ENCODE assay signal across 8 mouse cellular contexts in the genomic region with DNA sequence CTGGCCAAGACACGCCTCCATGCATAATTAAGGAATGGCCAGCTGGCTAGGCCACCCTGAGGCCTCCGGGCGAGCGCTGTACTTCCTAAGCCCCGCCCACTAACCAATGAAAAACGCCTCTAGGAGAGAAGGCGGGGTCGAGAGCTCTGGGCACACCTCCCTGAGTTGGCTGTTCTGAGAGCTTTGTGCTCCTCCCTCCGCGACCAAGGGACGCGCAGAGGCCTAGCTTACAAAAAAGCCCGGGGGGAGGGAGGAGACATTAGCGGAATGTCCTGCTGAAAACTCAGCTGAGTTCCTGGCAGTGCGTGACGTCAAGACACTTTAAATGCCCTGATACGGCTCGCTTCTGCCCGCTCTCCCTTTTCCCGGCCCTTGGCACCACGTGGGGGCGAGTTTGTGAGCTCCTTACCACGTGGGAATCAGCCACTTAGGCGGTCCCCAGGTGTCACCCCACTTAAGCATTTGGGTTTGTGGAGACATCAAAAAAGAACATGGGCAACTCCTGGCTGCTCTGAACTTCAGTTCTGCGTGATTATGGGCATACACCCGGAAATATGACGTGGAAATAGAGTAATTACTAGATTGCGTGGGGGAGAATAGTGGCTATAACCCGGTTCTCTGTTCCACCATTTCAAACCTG. TPM values are rescaled to one million over a fixed set of nuclear protein-coding genes. Genes with fewer than 3 reads are reported as not detected.
DNase-seq lines count a peak whose midpoint lies in the region; ATAC-seq and TF ChIP-seq lines count a peak whose summit lies in the region.

A gene (minus strand): TSS at position 29 of the 640 bp plus-strand sequence.

- peak within 1 kb of the TSS; percentile 77 for H3K4me3 ChIP-seq in cortical plate, adult 2 months (ENCODE audit: insufficient read depth, low read length)

- H3K4me1 ChIP-seq in cortical plate, adult 2 months (ENCODE audit: control insufficient read depth, insufficient read depth, low read length): peaks cover 3% of the 10 kb centered on the region; the same call in 1 of the 2 replicates

- peak; percentile 86 for ATAC-seq in inflammation-experienced regulatory T-cells, adult 6 months
- ATAC-seq in megakaryocyte-erythroid progenitor cell, adult 5-6 weeks (replicated peaks; ENCODE audit: low FRiP score, low TSS enrichment, poor library complexity, severe bottlenecking): peak; percentile 95

- intact Hi-C loops in gastrocnemius, postnatal 14 days (cut with DNase I; ENCODE audit: low total_unique reads): no loop called here
- intact Hi-C loops in left cerebral cortex, postnatal 10 days (cut with DNase I): no loop called here

- no peak for TF ChIP-seq POLR2A in cortical plate, adult 2 months (IDR thresholded peaks at IDR 0.05; ENCODE audit: extremely low read depth, insufficient read depth, low read length)

- DNase-seq in adipocyte (ENCODE audit: low spot score): peak; percentile 100
- peak; percentile 99 for DNase-seq in gastrocnemius, postnatal 14 days
- DNase-seq in left cerebral cortex, postnatal 10 days (ENCODE audit: extremely low spot score in 1 of 2, low spot score in 2 of 2): peak; percentile 98 to 99
- DNase-seq in right cerebral cortex, postnatal 25 days: peak; percentile 97
- peak; percentile 99 to 100 for DNase-seq in urinary bladder, postnatal 4 days (ENCODE audit: low spot score in 2 of 2)

- peak within 1 kb of the TSS; percentile 47 for H3K27ac ChIP-seq in cortical plate, adult 2 months (ENCODE audit: insufficient read depth, low read length)

- TF ChIP-seq CTCF in cortical plate, adult 2 months (IDR thresholded peaks at IDR 0.05; ENCODE audit: extremely low read depth, insufficient read depth, low read length): no peak

RNA-seq across cellular contexts. Expression of the gene that starts here (rescaled TPM):
- polyA plus RNA-seq in cortical plate, adult 2 months (2012; rRNA removed): 33.0 and 38.9 TPM in 2 replicates
- total RNA-seq in gastrocnemius, postnatal 14 days (2021): 10 to 100 TPM; 41.7 to 43.6 TPM
- polyA plus RNA-seq in inflammation-experienced regulatory T-cells, adult 6 months (2017; shearing (Covaris generic)): 100 to 1,000 TPM in 1 of 3 experiments, 10 to 100 TPM in 2; 79.3 to 111 (median 99.2) TPM
- total RNA-seq in left cerebral cortex, postnatal 10 days (2021): 10 to 100 TPM; 32.1 to 36.7 TPM
- total RNA-seq in megakaryocyte-erythroid progenitor cell, adult 5-6 weeks (2014; fragmentation: Nextera tagmentation): 16.7 and 20.2 TPM in 2 replicates
- 20.3 and 50.3 TPM in 2 replicates for total RNA-seq in megakaryocyte-erythroid progenitor cell, adult 5-6 weeks (2017)

Comparison
In these comparisons a context has a peak if more than half of its experiments do, and no peak if none do; other contexts are left out.
1. Peak in every context shown above with its lines: DNase-seq, ATAC-seq, H3K4me3 ChIP-seq and H3K27ac ChIP-seq.